Mouse (Mus musculus): ENCODE measurements around the gene Mmp24. TPM values are rescaled to one million over a fixed set of nuclear protein-coding genes. Genes with fewer than 3 reads are reported as not detected.

Gene Mmp24
- not detected for polyA plus RNA-seq (2014; fragmentation: Illumina TruSeq; extraction: RNeasy Lipid Tissue Mini Kit (QIAGEN cat#74804))

GRCm38 (mm10) chr2:155774927-155775684, at the start of gene Mmp24:
Mmp24 (plus strand) TSS chr2:155775342.

GRCm38 (mm10) chr2:155729158-155729645, 45.9 kb upstream of the Mmp24 start, which contains the start of gene Edem2:
Edem2 (minus strand) TSS chr2:155729475.

DNA sequence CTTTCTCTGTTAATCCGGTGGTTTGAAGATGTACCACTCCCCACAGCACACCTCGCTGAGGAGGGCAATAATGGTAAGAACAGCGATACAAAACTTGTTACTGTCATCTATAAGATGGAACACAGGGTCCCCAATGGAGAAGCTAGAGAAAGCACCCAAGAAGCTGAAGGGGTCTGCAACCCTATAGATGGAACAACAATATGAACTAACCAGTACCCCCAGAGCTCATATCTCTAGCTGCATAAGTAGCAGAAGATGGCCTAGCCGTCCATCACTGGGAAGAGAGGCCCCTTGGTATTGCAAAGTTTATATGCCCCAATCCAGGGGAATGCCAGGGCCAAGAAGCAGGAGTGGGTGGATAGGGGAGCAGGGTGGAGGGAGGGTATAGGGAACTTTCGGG, 39.4 kb upstream of the Mmp24 start, which contains the start of gene Gm17581:
TSS of gene Gm17581 (minus strand) at position 101 of the 400 bp plus-strand sequence.

DNA sequence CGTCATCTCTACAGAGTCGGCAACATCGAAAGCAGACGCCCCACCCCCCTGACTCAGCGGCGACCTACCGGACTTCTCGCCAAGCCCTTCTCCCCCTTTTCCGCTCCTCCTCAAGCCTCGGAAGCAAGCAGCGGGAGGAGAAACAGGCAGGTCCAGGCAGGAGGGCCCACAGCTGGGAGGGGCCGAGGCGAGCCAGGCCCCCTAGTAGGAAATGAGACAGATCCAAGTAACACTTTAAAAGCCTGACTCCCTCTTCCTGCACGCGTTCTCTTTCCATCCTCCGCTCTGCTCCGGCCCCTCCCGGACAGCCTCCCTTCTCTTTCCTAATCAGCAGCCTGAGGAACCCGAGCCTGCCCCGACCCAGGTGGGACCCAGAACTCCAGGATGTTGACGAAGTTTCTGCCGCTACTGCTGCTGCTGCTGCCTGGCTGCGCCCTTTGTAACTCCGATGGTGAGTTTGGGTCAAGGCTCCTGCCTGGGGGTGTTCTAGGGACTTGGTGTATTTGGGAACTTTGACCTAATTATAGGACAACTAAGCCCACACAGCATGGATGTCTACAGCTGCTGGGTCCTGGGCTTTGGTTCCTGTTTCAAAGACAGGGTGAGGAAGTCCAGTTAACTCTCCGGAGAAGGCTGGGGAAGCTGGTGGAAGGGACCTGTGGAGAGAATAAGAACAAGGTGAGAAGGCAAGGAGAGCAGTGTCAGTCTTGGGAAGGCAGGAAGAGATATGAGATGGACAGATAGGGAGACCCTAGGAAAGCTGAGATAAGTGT, 23.9 kb upstream of the Mmp24 start, which contains the start of gene Procr:
TSS of gene Procr (plus strand) at position 104 of the 773 bp plus-strand sequence.

DNA sequence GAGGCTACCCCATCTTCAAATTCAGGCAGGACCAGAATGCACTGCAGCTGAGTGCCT, 44.1 kb downstream of the Mmp24 start, which contains the start of gene BC029722:
TSS of gene BC029722 (minus strand) at position 35 of the 57 bp plus-strand sequence.

DNA sequence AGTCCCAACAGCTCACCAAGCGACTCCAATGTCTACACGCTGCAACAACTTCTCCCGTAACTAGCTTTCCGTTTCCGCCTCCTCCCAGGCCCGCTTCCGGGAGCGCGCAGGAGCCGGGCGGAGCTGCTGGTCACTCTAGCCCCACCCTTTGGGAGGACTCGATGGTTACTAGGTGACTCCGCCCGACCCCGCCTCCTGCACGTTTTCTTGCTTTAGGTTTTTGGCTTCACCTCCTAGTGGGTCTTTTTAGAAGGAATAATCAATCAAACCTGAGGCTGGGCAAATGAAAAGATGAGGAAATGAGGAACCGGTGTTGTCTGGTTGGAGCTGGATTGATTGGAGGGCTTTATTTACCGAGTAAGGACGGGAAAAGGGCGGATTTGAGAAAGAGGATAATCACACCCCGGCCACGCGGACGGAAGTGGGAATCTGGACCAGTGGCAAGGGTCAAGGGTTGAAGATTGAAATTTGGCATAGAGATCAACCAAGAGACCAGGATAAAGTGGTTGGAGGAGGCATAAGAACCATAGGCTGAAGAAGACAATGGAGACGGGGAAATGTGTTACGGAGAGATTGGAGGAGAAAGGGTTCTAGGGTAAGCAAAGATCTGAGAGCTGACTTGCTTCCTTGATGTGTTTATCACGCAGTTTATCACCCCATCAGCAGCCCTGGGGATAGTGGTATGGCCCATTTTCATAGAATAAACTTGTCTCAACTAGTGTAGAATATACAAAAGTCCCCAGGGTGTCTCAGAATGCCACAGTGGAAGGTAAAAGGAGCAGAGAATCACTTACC, 51.7 kb downstream of the Mmp24 start, which contains the start of gene Eif6:
TSS of gene Eif6 (minus strand) at position 296 of the 795 bp plus-strand sequence.

DNA sequence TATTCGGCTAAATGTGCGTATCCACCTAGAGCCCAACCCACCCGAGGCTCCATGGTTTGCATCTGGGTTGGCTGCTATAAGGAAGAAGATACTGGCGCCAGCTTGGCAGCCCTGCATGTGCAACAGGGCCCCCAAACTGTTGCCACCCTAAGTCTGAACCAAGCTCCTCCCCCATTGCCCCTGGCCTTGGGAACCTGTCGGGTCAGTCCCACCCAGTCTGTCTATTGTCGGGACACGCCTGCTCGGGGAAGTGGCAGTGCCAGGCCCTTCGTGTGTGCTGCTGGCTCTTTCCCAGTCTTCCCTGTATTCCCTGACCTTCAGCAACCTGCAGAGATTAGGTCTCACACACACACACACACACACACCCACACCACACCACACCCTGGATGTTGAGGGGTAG, 59.6 kb downstream of the Mmp24 start, which contains the start of gene Fam83c:
TSS of gene Fam83c (minus strand) at position 123 of the 400 bp plus-strand sequence.

Other genes starting within 250 kb of the Mmp24 start
- gene Gss, start 182.5 kb upstream of the Mmp24 start, polyA plus RNA-seq (2014; fragmentation: Illumina TruSeq; extraction: RNeasy Lipid Tissue Mini Kit (QIAGEN cat#74804)), result 1.3 TPM
- not detected for gene Myh7b, start 164.1 kb upstream of the Mmp24 start, polyA plus RNA-seq (2014; fragmentation: Illumina TruSeq; extraction: RNeasy Lipid Tissue Mini Kit (QIAGEN cat#74804))
- 133 TPM for gene Trpc4ap, start 83.0 kb upstream of the Mmp24 start, polyA plus RNA-seq (2014; fragmentation: Illumina TruSeq; extraction: RNeasy Lipid Tissue Mini Kit (QIAGEN cat#74804))
- gene Edem2, start 45.9 kb upstream of the Mmp24 start, polyA plus RNA-seq (2014; fragmentation: Illumina TruSeq; extraction: RNeasy Lipid Tissue Mini Kit (QIAGEN cat#74804)), result 8.2 TPM
- not detected for gene Gm17581, start 39.5 kb upstream of the Mmp24 start, polyA plus RNA-seq (2014; fragmentation: Illumina TruSeq; extraction: RNeasy Lipid Tissue Mini Kit (QIAGEN cat#74804))
- 5.0 TPM for gene Procr, start 24.2 kb upstream of the Mmp24 start, polyA plus RNA-seq (2014; fragmentation: Illumina TruSeq; extraction: RNeasy Lipid Tissue Mini Kit (QIAGEN cat#74804))
- gene BC029722, start 44.1 kb downstream of the Mmp24 start, polyA plus RNA-seq (2014; fragmentation: Illumina TruSeq; extraction: RNeasy Lipid Tissue Mini Kit (QIAGEN cat#74804)), result 19.0 TPM
- 9.6 TPM for gene Eif6, start 51.6 kb downstream of the Mmp24 start, polyA plus RNA-seq (2014; fragmentation: Illumina TruSeq; extraction: RNeasy Lipid Tissue Mini Kit (QIAGEN cat#74804))
- not detected for gene Fam83c, start 59.5 kb downstream of the Mmp24 start, polyA plus RNA-seq (2014; fragmentation: Illumina TruSeq; extraction: RNeasy Lipid Tissue Mini Kit (QIAGEN cat#74804))
- gene Uqcc1, start 155.0 kb downstream of the Mmp24 start, polyA plus RNA-seq (2014; fragmentation: Illumina TruSeq; extraction: RNeasy Lipid Tissue Mini Kit (QIAGEN cat#74804)), result 36.9 TPM
- not detected for gene Gm15557, start 165.4 kb downstream of the Mmp24 start, polyA plus RNA-seq (2014; fragmentation: Illumina TruSeq; extraction: RNeasy Lipid Tissue Mini Kit (QIAGEN cat#74804))
- not detected for gene Gdf5, start 170.0 kb downstream of the Mmp24 start, polyA plus RNA-seq (2014; fragmentation: Illumina TruSeq; extraction: RNeasy Lipid Tissue Mini Kit (QIAGEN cat#74804))
- gene Cep250, start 181.1 kb downstream of the Mmp24 start, polyA plus RNA-seq (2014; fragmentation: Illumina TruSeq; extraction: RNeasy Lipid Tissue Mini Kit (QIAGEN cat#74804)), result 2.1 TPM
- 0.48 TPM for gene 6430550D23Rik, start 232.6 kb downstream of the Mmp24 start, polyA plus RNA-seq (2014; fragmentation: Illumina TruSeq; extraction: RNeasy Lipid Tissue Mini Kit (QIAGEN cat#74804))
- 18.9 TPM for gene Ergic3, start 232.7 kb downstream of the Mmp24 start, polyA plus RNA-seq (2014; fragmentation: Illumina TruSeq; extraction: RNeasy Lipid Tissue Mini Kit (QIAGEN cat#74804))